Mouse (Mus musculus) colon, adult 2 months (tissue): ENCODE measurements around the gene Lca5. TPM values are rescaled to one million over a fixed set of nuclear protein-coding genes. Genes with fewer than 3 reads are reported as not detected.

Experiments
- polyA plus RNA-seq: library from polyadenylated mRNA; depleted of rRNA; stranded (reverse); fragments of >200 nt; gene quantifications from 2 replicates; pipeline ENCODE4 v1.2.3, GENCODE M21; 2012; rRNA removed

The Lca5 gene
- 0.35 and 0.42 TPM in 2 replicates for polyA plus RNA-seq

DNA sequence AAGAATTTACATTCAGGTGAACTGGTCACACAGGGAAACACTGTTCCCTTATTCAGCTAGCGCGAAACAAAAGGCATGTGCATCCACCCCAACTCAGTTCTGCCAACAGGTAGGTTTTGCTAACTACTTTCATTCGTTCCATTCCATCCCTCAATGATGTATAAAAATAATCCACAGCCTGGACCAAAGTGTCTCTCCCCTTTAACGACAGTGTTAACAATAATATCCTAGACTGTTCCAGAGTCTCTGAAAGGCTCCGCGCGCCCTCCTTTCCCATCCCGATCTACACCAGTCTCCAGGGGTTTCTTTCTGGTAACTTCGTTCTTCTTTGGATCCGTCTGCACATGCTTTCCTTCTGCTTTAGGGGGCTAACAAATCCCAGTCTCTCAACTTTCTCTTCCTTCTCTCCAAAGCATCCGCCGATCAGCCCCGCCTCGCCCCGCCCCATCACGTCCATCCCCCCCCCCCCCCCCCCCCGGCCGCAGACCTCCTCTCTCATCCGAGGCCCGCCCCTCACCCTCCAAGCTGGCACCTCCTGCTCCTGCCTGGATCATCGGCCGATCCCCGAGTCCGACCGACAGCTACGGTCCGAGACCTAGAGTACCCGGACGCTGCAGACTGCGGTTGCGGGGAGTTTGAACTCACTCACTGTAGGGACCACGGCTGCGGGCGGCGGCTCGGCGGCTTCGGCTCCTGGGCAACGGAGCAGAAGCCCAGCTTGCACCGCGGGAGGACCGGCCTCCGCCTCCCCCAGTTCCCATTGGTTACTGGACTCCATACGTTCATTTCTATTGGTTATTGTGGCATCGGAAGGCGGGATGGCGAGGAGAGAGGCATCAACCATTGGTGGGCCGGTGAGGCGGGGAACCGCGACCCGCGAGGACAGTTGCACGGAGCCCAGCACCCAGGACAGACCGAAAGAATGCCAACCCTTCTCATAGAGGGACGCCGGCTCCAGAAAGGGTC, at the start of gene Lca5:
Gene Lca5, minus strand, starts transcription at position 736 of the 966 bp plus-strand sequence.

Other genes with a start within 250 kb of the Lca5 start
- 25.2 and 29.5 TPM in 2 replicates for gene Sh3bgrl2, start 107.2 kb upstream of the Lca5 start, polyA plus RNA-seq